Mouse (Mus musculus) CD4-positive helper T cell, adult 2 months (primary cell): ENCODE results near the gene Fggy.

Experiments
- DNase-seq: peaks from one replicate; pipeline ENCODE4 v3.0.0-alpha.2; 2012; ENCODE audit warnings: low read depth, missing footprints, low spot score

Fggy gene

GRCm38 (mm10) chr4:95557333-95557956, at the start of gene Fggy:
Fggy (plus strand) TSS chr4:95557507.
- peak; percentile 90 for DNase-seq

DNA sequence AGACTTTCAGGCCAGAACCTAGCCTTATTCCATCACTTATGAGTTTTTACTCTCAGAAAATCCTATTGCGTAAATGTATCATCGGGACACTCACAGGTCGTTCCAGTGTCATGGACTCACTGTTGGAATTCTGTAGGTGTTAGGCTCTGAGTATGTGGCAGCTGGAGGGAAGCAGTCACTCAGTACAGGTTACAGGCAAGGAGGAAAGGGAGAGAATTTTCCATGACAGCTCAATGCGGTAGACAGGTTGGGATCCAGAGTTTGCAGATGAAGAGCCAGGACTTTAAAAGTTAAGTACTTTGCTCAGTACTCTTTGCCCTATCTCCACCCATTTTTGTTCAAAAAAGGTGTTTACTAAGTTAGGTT, 49.4 kb upstream of the Fggy start:
- DNase-seq = no peak

DNA sequence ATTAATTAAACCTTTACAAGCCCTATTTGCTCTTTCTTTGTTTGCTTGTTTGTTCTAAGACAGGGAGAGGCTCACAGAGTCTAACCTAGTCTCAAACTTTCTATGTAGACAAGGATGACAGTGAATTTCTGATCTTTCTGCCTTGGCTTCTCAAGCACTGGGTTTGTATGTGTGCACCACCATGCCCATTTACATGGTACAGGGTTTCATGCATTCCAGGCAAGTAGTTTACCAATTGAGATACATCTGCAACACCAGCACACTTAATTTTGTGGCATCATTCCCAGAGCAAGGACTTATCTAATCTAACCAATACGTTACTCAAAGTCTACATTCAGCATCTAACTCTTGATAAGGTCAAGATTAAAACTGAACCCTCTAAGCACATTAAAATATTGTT, 38.9 kb upstream of the Fggy start:
- no peak for DNase-seq

DNA sequence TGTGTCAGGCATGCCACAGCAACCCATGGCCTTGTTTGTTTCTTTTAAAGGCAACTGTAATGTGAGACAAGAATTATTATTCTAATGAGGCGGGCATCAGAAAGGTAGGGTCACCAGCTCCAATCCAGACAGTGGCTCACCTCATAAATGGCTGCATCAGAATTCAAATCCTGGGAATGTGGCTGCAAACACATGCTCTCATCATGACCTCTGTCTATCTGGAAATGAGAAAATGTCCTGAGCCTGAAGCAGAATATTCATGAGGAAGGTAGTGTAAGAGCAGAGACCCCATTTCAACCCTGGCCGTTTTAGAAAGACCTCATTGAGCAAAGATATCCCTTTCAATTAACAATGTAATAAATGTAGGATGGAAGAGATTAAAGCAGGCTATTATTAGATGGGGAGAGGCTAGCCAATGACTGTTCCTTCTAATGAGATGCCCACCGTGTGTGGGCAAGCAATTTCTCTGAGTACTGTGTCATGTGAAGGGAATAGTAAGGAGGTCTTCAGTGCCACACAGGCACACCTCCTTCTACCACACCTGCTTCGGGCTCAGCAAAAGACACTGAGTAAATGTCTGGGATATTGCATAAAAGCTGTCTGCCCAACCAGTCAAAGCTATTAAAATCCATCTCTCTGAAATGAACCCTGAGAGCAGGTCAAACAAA, 37.2 kb upstream of the Fggy start:
- DNase-seq = no peak

DNA sequence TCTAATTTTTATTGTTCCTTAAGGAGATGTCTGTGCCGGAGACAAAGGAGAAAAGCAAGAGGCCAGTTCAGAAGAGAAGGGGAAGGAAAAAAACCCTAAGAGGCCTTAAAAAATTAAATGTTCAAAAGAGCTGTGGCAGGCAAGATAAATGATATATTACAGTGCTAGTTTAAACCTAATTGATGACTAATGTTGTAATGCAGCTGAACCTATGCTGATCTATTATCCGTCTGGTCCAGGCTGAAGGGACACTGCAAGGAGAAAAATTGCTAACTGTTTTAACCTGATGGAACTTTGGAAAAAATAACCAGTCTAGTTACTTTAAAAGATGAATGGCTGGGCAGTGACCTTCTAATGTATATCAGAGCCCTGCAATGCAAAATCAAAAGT, 36.7 kb upstream of the Fggy start:
- no peak for DNase-seq

GRCm38 (mm10) chr4:95526588-95526987, 30.7 kb upstream of the Fggy start:
- no peak for DNase-seq

- no peak for DNase-seq
Measured at GRCm38 (mm10) chr4:95530757-95531156, 26.6 kb upstream of the Fggy start.

DNA sequence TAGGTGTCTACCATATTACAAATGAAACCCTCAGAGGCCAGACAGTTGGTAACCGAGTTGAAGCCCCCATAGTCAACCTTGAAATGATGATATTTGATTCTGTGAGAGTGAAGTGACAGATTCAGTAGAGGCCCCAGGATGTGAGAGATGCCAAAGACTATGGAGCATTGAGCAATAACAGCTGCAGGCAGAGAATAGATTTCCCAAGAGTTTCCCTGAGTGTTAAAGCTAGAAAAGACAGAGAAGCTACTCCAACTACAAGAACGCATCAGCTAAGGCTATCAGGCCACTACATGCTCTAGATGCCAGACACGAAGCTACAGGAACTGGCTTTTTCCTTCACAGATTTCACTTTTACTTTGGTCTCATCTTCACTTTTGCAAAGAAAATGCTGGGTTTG, 23.4 kb upstream of the Fggy start:
- no peak for DNase-seq

GRCm38 (mm10) chr4:95541382-95542038, 15.8 kb upstream of the Fggy start:
- no peak for DNase-seq

- DNase-seq = no peak
Measured at GRCm38 (mm10) chr4:95542039-95542790, 15.1 kb upstream of the Fggy start.

DNA sequence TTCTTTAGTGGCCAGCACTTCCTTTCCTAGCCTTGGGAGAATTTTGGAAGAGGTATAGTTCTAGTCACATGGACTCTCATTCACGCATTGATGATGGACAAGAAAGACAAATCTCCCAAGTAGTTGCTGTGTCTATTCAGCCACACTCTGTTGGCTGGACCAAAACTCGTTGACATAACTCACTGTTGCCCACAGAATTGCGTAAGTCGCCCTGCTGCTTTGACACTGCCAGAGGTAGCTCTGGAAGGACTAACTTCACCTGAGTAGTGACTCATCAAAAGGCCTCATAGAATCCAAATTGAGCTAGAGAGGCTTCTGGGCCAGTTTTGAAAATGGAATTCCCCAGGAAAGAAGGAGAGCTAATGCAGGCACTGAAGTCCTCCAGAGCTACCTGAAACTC, 13.8 kb upstream of the Fggy start:
- DNase-seq = no peak

GRCm38 (mm10) chr4:95556663-95557332, 509 bp upstream of the Fggy start:
- DNase-seq = no peak

GRCm38 (mm10) chr4:95558271-95558888, 1.1 kb downstream of the Fggy start:
- no peak for DNase-seq

DNA sequence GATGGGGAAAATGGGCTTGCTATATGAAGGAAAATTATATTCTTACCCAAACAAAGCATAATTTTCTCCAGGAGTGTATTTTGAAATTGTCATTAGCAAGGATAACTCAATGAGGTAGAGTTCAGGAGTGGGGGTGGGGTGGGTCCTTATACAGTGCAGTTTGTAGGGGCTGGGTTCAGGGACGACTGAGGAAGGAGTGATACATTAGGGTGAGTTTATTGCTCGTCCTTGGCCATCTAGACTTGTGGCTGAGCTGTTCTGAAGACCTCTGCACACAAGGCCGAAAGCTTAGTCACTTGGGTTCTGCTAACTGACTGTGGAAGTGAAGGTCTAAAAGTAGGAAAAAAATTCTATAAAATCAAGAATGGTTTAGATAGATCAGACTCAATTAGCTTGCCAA, 14.3 kb downstream of the Fggy start:
- DNase-seq = no peak

- DNase-seq = no peak
Measured at GRCm38 (mm10) chr4:95573704-95574103, 16.4 kb downstream of the Fggy start.

DNA sequence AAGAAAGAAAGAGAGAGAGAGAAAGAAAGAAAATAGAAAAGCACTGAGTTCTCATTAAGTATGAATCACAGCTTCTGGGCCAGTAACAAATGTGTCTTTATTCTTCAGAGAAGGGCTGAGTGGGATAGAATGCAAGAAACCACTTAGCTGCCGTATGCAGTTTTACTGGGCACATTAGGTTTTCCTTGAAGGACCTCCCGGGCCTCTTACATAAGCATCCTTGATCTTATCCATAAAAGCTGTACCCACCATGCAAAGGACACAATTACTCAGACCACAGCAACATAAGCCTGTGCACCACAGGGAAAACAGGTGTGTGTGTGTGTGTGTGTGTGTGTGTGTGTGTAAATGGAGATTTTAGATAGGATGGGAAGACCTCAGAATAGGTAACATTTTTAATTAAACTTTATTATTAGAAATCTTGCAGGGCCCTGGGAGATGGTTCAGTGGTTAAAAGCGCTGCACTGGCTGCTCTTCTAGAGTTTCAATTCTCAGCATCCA, 18.2 kb downstream of the Fggy start:
- DNase-seq = no peak

GRCm38 (mm10) chr4:95579183-95579582, 21.9 kb downstream of the Fggy start:
- DNase-seq = no peak

GRCm38 (mm10) chr4:95584107-95584762, 26.9 kb downstream of the Fggy start:
- DNase-seq = no peak

- DNase-seq = no peak
Measured at GRCm38 (mm10) chr4:95586274-95587001, 29.1 kb downstream of the Fggy start.

DNA sequence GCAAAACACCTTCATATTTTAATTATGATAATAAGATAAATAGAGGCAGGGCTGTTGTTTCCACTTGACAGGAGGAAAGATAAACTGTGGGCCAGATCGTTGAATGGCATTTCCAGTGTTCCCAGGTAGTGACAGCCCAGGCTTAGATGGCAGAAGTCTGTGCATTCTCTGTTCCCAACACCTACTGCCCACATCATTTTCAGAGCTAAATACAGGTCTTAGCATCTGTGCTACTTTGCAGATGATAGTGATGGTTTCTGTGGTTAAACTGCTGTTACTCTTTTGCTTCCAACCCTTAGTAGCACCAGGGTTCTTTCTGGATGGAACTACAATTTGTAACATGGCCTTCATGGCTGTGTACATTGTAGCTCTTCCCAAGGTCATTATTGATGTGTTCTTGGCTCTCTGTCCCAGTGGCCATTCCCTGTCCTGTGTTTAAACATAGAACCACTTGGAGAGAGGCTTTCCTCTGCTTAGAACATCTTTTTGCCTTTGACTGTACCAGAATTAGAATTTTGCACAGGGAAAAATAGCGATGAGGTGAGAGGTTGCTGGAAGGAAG, 31.5 kb downstream of the Fggy start:
- DNase-seq = no peak
